Mouse (Mus musculus) heart, postnatal 10 days (tissue): ENCODE results near the gene Myl7. TPM values are rescaled to one million over a fixed set of nuclear protein-coding genes. Genes with fewer than 3 reads are reported as not detected.

Source experiments
- total RNA-seq, 2 experiments: library from RNA; stranded (reverse); gene quantifications; 2 replicates each; pipeline ENCODE4 v1.2.3; 2021

The Myl7 gene
- total RNA-seq, 2 experiments from 2014 or later: 363 to 942 TPM

Other genes with a start within 250 kb of the Myl7 start
- 100 to 1,000 TPM; 114 to 118 TPM for gene Mrps24, start 183.1 kb downstream of the Myl7 start, total RNA-seq
- gene Urgcp, start 136.4 kb downstream of the Myl7 start, total RNA-seq: 10 to 100 TPM; 65.6 to 68.5 TPM
- gene Dbnl, start 110.3 kb downstream of the Myl7 start, total RNA-seq: 10 to 100 TPM; 37.4 to 40.6 TPM
- 100 to 1,000 TPM; 756 to 765 TPM for gene Pgam2, start 95.0 kb downstream of the Myl7 start, total RNA-seq
- 1 to 10 TPM; 5.0 to 6.7 TPM for gene Polm, start 60.8 kb downstream of the Myl7 start, total RNA-seq
- 10 to 100 TPM; 35.2 to 40.1 TPM for gene Aebp1, start 36.8 kb downstream of the Myl7 start, total RNA-seq
- gene Pold2, start 20.5 kb downstream of the Myl7 start, total RNA-seq: 10 to 100 TPM; 34.8 to 44.1 TPM
- gene Gck, start 51.3 kb upstream of the Myl7 start, total RNA-seq: 1 to 10 TPM in 1 of 2 experiments, under 1 TPM in 1; 0.40 to 1.5 TPM
- gene Ykt6, start 56.9 kb upstream of the Myl7 start, total RNA-seq: 10 to 100 TPM; 85.7 to 97.5 TPM
- gene Camk2b, start 167.6 kb upstream of the Myl7 start, total RNA-seq: 1 to 10 TPM; 7.4 to 7.7 TPM